In genomic region chr12:86135691-86136090, GRCm38 (mm10) we compare ENCODE assay signal across 21 mouse cellular contexts. TPM values are rescaled to one million over a fixed set of nuclear protein-coding genes. Genes with fewer than 3 reads are reported as not detected.
"Had no signal": no experiment of that assay in that cellular context is flagged by ENCODE, and none has a peak within 500 bp of the region (broad histone marks: within the 10 kb centered on the region; RNA-seq: fewer than 3 reads in every experiment).

No protein-coding gene starts in this region.

- H3K27me3 ChIP-seq: limb, embryonic 13.5 days; liver, embryonic 12.5 days; liver, embryonic 15.5 days; lung, embryonic 15.5 days; midbrain, embryonic 13.5 days; neural tube, embryonic 12.5 days; neural tube, embryonic 15.5 days; stomach, embryonic 15.5 days had no signal

- H3K4me1 ChIP-seq: liver, embryonic 12.5 days; liver, embryonic 15.5 days; lung, embryonic 15.5 days; neural tube, embryonic 12.5 days; stomach, embryonic 15.5 days had no signal

- H3K36me3 ChIP-seq: liver, embryonic 12.5 days; liver, embryonic 15.5 days; lung, embryonic 15.5 days; stomach, embryonic 15.5 days had no signal

- H3K4me2 ChIP-seq: limb, embryonic 13.5 days; liver, embryonic 12.5 days; liver, embryonic 15.5 days; lung, embryonic 15.5 days; midbrain, embryonic 13.5 days; neural tube, embryonic 12.5 days; neural tube, embryonic 15.5 days; stomach, embryonic 15.5 days had no signal

- H3K4me3 ChIP-seq: limb, embryonic 10.5 days; limb, embryonic 13.5 days; liver, embryonic 12.5 days; liver, embryonic 15.5 days; lung, embryonic 15.5 days; midbrain, embryonic 13.5 days; neural tube, embryonic 12.5 days; neural tube, embryonic 15.5 days; stomach, embryonic 15.5 days had no signal

- H3K27ac ChIP-seq: limb, embryonic 10.5 days; limb, embryonic 13.5 days; liver, embryonic 12.5 days; liver, embryonic 15.5 days; lung, embryonic 15.5 days; midbrain, embryonic 13.5 days; neural tube, embryonic 12.5 days; neural tube, embryonic 15.5 days; stomach, embryonic 15.5 days had no signal

- H3K9ac ChIP-seq: limb, embryonic 13.5 days; liver, embryonic 12.5 days; liver, embryonic 15.5 days; lung, embryonic 15.5 days; midbrain, embryonic 13.5 days; neural tube, embryonic 12.5 days; neural tube, embryonic 15.5 days; stomach, embryonic 15.5 days had no signal

- DNase-seq: kidney, adult 8-10 months; kidney, postnatal 14 days; kidney, postnatal 4 days; liver; lung, adult 18-20 months; lung, postnatal 10 days; lung, postnatal 36 days; retina, postnatal 1 day; right cerebral cortex, postnatal 25 days; spleen, adult 18-20 months; thymus, postnatal 25 days had no signal

- ATAC-seq: liver, embryonic 12.5 days; midbrain, embryonic 13.5 days had no signal

- H3K9me3 ChIP-seq: limb, embryonic 10.5 days; limb, embryonic 13.5 days; liver, embryonic 12.5 days; liver, embryonic 15.5 days; lung, embryonic 15.5 days; neural tube, embryonic 12.5 days; neural tube, embryonic 15.5 days; stomach, embryonic 15.5 days had no signal

RNA-seq across cellular contexts. Expression of gene Ift43, which starts 53.4 kb away (rescaled TPM):
- total RNA-seq: megakaryocyte-erythroid progenitor cell, adult 5-6 weeks had no signal

RNA-seq across cellular contexts. Expression of gene Tgfb3, which starts 56.9 kb away (rescaled TPM):
- total RNA-seq: megakaryocyte-erythroid progenitor cell, adult 5-6 weeks had no signal
